In the genomic region with DNA sequence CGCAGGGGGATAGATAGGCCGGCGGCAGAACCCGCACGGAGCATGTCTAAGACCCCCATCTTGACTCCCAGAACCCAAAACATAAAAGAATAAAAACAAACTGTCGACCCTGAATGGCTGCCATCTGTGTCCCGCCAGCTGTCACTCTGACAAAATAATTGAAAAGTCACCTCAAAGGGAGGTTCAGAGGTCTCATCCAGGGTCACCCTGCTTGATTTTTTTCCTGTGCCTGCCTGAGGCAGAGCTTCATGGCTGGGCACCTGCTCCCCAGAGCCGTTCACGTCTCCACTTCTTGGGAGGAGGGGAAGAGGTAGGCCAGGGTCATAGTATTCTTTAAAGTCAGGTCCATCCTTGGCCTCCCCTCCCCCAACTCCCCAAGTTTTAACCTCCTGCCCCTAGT, we compare ENCODE assay signal across 14 mouse cellular contexts. TPM values are rescaled to one million over a fixed set of nuclear protein-coding genes. Genes with fewer than 3 reads are reported as not detected.
DNase-seq lines count a peak whose midpoint lies in the region; ATAC-seq and TF ChIP-seq lines count a peak whose summit lies in the region.
"Had no signal": no experiment of that assay in that cellular context is flagged by ENCODE, and none has a peak within 500 bp of the region (broad histone marks: within the 10 kb centered on the region; RNA-seq: fewer than 3 reads in every experiment).

No protein-coding gene starts in this region.

- ATAC-seq in heart, embryonic 16.5 days (replicated peaks; ENCODE audit: extremely low read depth, insufficient read depth, low FRiP score) = no peak
- ATAC-seq in liver, embryonic 11.5 days (replicated peaks; ENCODE audit: low FRiP score) = no peak
- ATAC-seq in embryonic facial prominence, embryonic 11.5 days (replicated peaks; ENCODE audit: insufficient number of reproducible peaks, low FRiP score, low TSS enrichment, low read depth) = no peak

- DNase-seq in heart, postnatal 25 days (ENCODE audit: low spot score) = no peak
- peak; percentile 73 for DNase-seq in liver, adult 2 months (ENCODE audit: extremely low read depth, low read depth, low spot score)
- DNase-seq in liver, embryonic 11.5 days (ENCODE audit: low spot score) = no peak
- peak; percentile 65 for DNase-seq in embryo, embryonic 10.5 days (ENCODE audit: low spot score)
- peak; percentile 13 for DNase-seq in embryonic facial prominence, embryonic 11.5 days (ENCODE audit: low spot score)
- DNase-seq in gastrocnemius, adult 18-20 months (ENCODE audit: low spot score) = no peak
- DNase-seq: adrenal gland, adult 8-10 months; cerebellum, postnatal 14 days; kidney, adult 8-10 months; right cerebral cortex, postnatal 25 days; thymus, adult 18-20 months had no signal

- WGBS in heart, embryonic 16.5 days = 23% methylated on average over 9 of the region's 9 CpGs
- 26% methylated on average over 9 of the region's 9 CpGs for WGBS in liver, adult 2 months
- WGBS in liver, embryonic 11.5 days = 36% methylated on average over 9 of the region's 9 CpGs
- WGBS in embryonic facial prominence, embryonic 11.5 days = 7% methylated on average over 9 of the region's 9 CpGs

- peaks cover 86% of the 10 kb centered on the region for H3K4me1 ChIP-seq in heart, embryonic 16.5 days (ENCODE audit: control insufficient read depth, insufficient read depth, low read length)
- H3K4me1 ChIP-seq in liver, adult 2 months (ENCODE audit: control insufficient read depth, insufficient read depth, low read length) = peaks cover 66% of the 10 kb centered on the region
- H3K4me1 ChIP-seq in liver, embryonic 11.5 days (replicated peaks; ENCODE audit: control insufficient read depth, insufficient read depth, low read length) = peaks cover 47% of the 10 kb centered on the region
- peaks cover 10% of the 10 kb centered on the region for H3K4me1 ChIP-seq in embryonic facial prominence, embryonic 11.5 days (ENCODE audit: control insufficient read depth, insufficient read depth, low read length)

- no peak overlapping the region for H3K4me3 ChIP-seq in heart, embryonic 16.5 days (ENCODE audit: low read length)
- H3K4me3 ChIP-seq in liver, adult 2 months (ENCODE audit: insufficient read depth, low read depth, low read length) = no peak overlapping the region
- no peak overlapping the region for H3K4me3 ChIP-seq in liver, embryonic 11.5 days (ENCODE audit: low read depth, low read length)
- no peak overlapping the region for H3K4me3 ChIP-seq in embryonic facial prominence, embryonic 11.5 days (ENCODE audit: low read depth, low read length)
- H3K4me3 ChIP-seq: limb, embryonic 13.5 days; lung, embryonic 15.5 days had no signal

- H3K79me2 ChIP-seq in liver, adult 2 months (ENCODE audit: control insufficient read depth, insufficient read depth, low read length) = peaks cover 57% of the 10 kb centered on the region

- H3K9ac ChIP-seq in heart, embryonic 16.5 days (ENCODE audit: low read length) = no peak overlapping the region
- peak overlapping the region; percentile 26; the same call in 1 of the 2 replicates for H3K9ac ChIP-seq in liver, adult 2 months (ENCODE audit: low read depth, low read length)
- no peak overlapping the region for H3K9ac ChIP-seq in liver, embryonic 11.5 days (ENCODE audit: low read depth, low read length)
- no peak overlapping the region for H3K9ac ChIP-seq in embryonic facial prominence, embryonic 11.5 days (replicated peaks; ENCODE audit: low read length)
- H3K9ac ChIP-seq: limb, embryonic 13.5 days; lung, embryonic 15.5 days had no signal

- H3K27me3 ChIP-seq in heart, embryonic 16.5 days (ENCODE audit: control insufficient read depth, insufficient read depth, low read length) = no peaks in the 10 kb centered on the region
- H3K27me3 ChIP-seq in liver, adult 2 months (ENCODE audit: control insufficient read depth, insufficient read depth, low read length) = no peaks in the 10 kb centered on the region
- H3K27me3 ChIP-seq in liver, embryonic 11.5 days (replicated peaks; ENCODE audit: control insufficient read depth, insufficient read depth, low read length) = no peaks in the 10 kb centered on the region
- H3K27me3 ChIP-seq in embryonic facial prominence, embryonic 11.5 days (ENCODE audit: control insufficient read depth, insufficient read depth, low read length) = no peaks in the 10 kb centered on the region
- H3K27me3 ChIP-seq: limb, embryonic 13.5 days; lung, embryonic 15.5 days had no signal

- H3K27ac ChIP-seq in heart, embryonic 16.5 days (ENCODE audit: low read length) = peak overlapping the region; percentile 9; the same call in 1 of the 2 replicates
- peak overlapping the region; percentile 64 for H3K27ac ChIP-seq in liver, adult 2 months (replicated peaks; ENCODE audit: insufficient read depth, low read depth, low read length)
- no peak overlapping the region for H3K27ac ChIP-seq in liver, embryonic 11.5 days (ENCODE audit: low read depth, low read length)
- H3K27ac ChIP-seq in embryonic facial prominence, embryonic 11.5 days (replicated peaks; ENCODE audit: low read depth, low read length) = no peak overlapping the region
- H3K27ac ChIP-seq: limb, embryonic 13.5 days; lung, embryonic 15.5 days had no signal

- TF ChIP-seq POLR2A in liver, adult 2 months (IDR thresholded peaks at IDR 0.05; ENCODE audit: extremely low read depth, insufficient read depth, low read length) = no peak

- H3K36me3 ChIP-seq in heart, embryonic 16.5 days (ENCODE audit: control insufficient read depth, insufficient read depth) = no peaks in the 10 kb centered on the region; the same call in 1 of the 2 replicates
- H3K36me3 ChIP-seq in liver, adult 2 months (ENCODE audit: control insufficient read depth, insufficient read depth, low read length) = no peaks in the 10 kb centered on the region
- H3K36me3 ChIP-seq in liver, embryonic 11.5 days (ENCODE audit: control insufficient read depth, insufficient read depth, low read length) = no peaks in the 10 kb centered on the region
- no peaks in the 10 kb centered on the region for H3K36me3 ChIP-seq in embryonic facial prominence, embryonic 11.5 days (replicated peaks; ENCODE audit: control insufficient read depth, insufficient read depth, low read depth, low read length)
- H3K36me3 ChIP-seq: lung, embryonic 15.5 days had no signal

- peak overlapping the region; percentile 46 for H3K4me2 ChIP-seq in heart, embryonic 16.5 days (ENCODE audit: low read depth, low read length)
- H3K4me2 ChIP-seq in liver, embryonic 11.5 days = no peak overlapping the region
- no peak overlapping the region for H3K4me2 ChIP-seq in embryonic facial prominence, embryonic 11.5 days (ENCODE audit: low read depth, low read length)
- H3K4me2 ChIP-seq: limb, embryonic 13.5 days; lung, embryonic 15.5 days had no signal

- H3K9me3 ChIP-seq in heart, embryonic 16.5 days (replicated peaks; ENCODE audit: control insufficient read depth, low read length) = no peaks in the 10 kb centered on the region
- H3K9me3 ChIP-seq in liver, embryonic 11.5 days (ENCODE audit: control insufficient read depth, low read length) = no peaks in the 10 kb centered on the region
- H3K9me3 ChIP-seq in embryonic facial prominence, embryonic 11.5 days (replicated peaks; ENCODE audit: control insufficient read depth, low read length) = no peaks in the 10 kb centered on the region
- H3K9me3 ChIP-seq: limb, embryonic 13.5 days; lung, embryonic 15.5 days had no signal

- intact Hi-C loops in heart, postnatal 25 days (cut with DNase I) = no loop called here

- no peak for TF ChIP-seq CTCF in liver, adult 2 months (IDR thresholded peaks at IDR 0.05; ENCODE audit: low read depth, low read length)

RNA-seq across cellular contexts. Expression of gene Reep3, which starts 7.8 kb away (rescaled TPM):
- polyA plus RNA-seq in heart, embryonic 16.5 days (2015; fragmentation: Nextera tagmentation; extraction: Ambion mirVana) = 29.7 and 30.1 TPM in 2 replicates
- 10 to 100 TPM; 21.4 to 22.9 TPM for total RNA-seq in heart, postnatal 25 days (2021)
- 36.1 and 38.8 TPM in 2 replicates for total RNA-seq in liver, adult 2 months (2014; rRNA removed)
- polyA plus RNA-seq in liver, adult 2 months (2012; rRNA removed) = 21.6 and 24.8 TPM in 2 replicates
- polyA plus RNA-seq in liver, embryonic 11.5 days (2014; fragmentation: Nextera tagmentation; extraction: Ambion mirVana) = 11.5 and 12.4 TPM in 2 replicates
- 27.2 and 29.3 TPM in 2 replicates for polyA plus RNA-seq in embryonic facial prominence, embryonic 11.5 days (2014; fragmentation: Nextera tagmentation; extraction: Ambion mirVana)
- total RNA-seq in gastrocnemius, adult 18-20 months (2021) = 10 to 100 TPM; 10.0 to 11.1 TPM

RNA-seq across cellular contexts. Expression of gene Jmjd1c, which starts 8.6 kb away (rescaled TPM):
- 29.9 and 31.5 TPM in 2 replicates for polyA plus RNA-seq in heart, embryonic 16.5 days (2015; fragmentation: Nextera tagmentation; extraction: Ambion mirVana)
- 10 to 100 TPM; 38.5 to 40.9 TPM for total RNA-seq in heart, postnatal 25 days (2021)
- total RNA-seq in liver, adult 2 months (2014; rRNA removed) = 44.8 and 48.3 TPM in 2 replicates
- 5.7 and 5.8 TPM in 2 replicates for polyA plus RNA-seq in liver, adult 2 months (2012; rRNA removed)
- 26.0 and 31.6 TPM in 2 replicates for polyA plus RNA-seq in liver, embryonic 11.5 days (2014; fragmentation: Nextera tagmentation; extraction: Ambion mirVana)
- polyA plus RNA-seq in embryonic facial prominence, embryonic 11.5 days (2014; fragmentation: Nextera tagmentation; extraction: Ambion mirVana) = 44.5 and 46.9 TPM in 2 replicates
- total RNA-seq in gastrocnemius, adult 18-20 months (2021) = 10 to 100 TPM; 23.5 to 25.4 TPM

Comparison
In these comparisons a context has a peak if more than half of its experiments do, and no peak if none do; other contexts are left out.
1. H3K27ac ChIP-seq: peak in heart, embryonic 16.5 days (single experiment) and liver, adult 2 months (single experiment); none in liver, embryonic 11.5 days (single experiment) and embryonic facial prominence, embryonic 11.5 days (single experiment).
2. DNase-seq: peak in liver, adult 2 months (single experiment), embryo, embryonic 10.5 days (single experiment) and embryonic facial prominence, embryonic 11.5 days (single experiment); none in heart, postnatal 25 days (single experiment), liver, embryonic 11.5 days (single experiment) and gastrocnemius, adult 18-20 months (single experiment).